In the genomic region with DNA sequence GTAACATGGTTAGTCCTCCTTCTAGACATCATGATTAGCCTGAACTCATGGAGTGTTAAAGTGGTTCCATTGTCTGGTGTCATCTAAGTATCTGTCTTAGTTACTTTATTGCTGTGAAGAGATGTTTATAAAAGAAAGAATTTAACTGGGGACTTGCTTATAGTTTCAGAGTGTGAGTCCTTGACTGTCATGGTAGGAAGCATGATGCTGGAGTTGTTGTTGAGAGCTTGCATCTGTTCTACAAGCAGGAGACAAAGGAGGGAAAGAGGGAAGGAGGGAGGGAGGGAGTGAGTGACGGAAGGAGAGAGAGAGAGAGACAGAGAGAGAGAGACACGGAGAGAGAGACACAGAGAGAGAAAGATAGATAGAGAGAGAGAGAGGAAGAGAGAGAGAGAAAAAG, we compare ENCODE assay signal across 15 mouse cellular contexts.
"Had no signal": no experiment of that assay in that cellular context is flagged by ENCODE, and none has a peak within 500 bp of the region (broad histone marks: within the 10 kb centered on the region; RNA-seq: fewer than 3 reads in every experiment).

No protein-coding gene starts in this region.

- H3K27me3 ChIP-seq: neural tube, embryonic 15.5 days; stomach, embryonic 15.5 days had no signal

- DNase-seq: retina, postnatal 1 day; right cerebral cortex, adult 18-20 months; right cerebral cortex, postnatal 14 days; right cerebral cortex, postnatal 25 days; right cerebral cortex, postnatal 4 days; spleen, adult 18-20 months; thymus, adult 18-20 months; thymus, adult 2 months; thymus, postnatal 14 days; thymus, postnatal 25 days; thymus, postnatal 36 days; thymus, postnatal 4 days had no signal

- H3K9me3 ChIP-seq: neural tube, embryonic 15.5 days; stomach, embryonic 15.5 days had no signal

- H3K4me1 ChIP-seq: stomach, embryonic 15.5 days had no signal

- H3K9ac ChIP-seq: neural tube, embryonic 15.5 days; stomach, embryonic 15.5 days had no signal

- H3K36me3 ChIP-seq: neural tube, embryonic 15.5 days; stomach, embryonic 15.5 days had no signal

- H3K27ac ChIP-seq: neural tube, embryonic 15.5 days; stomach, embryonic 15.5 days; stomach, postnatal 0 days had no signal

- H3K4me3 ChIP-seq: neural tube, embryonic 15.5 days; stomach, embryonic 15.5 days had no signal

- H3K4me2 ChIP-seq: neural tube, embryonic 15.5 days; stomach, embryonic 15.5 days had no signal
